Mouse (Mus musculus): Measurements from ENCODE around the gene Galnt17. TPM values are rescaled to one million over a fixed set of nuclear protein-coding genes. Genes with fewer than 3 reads are reported as not detected.

The Galnt17 gene
- 10 to 100 TPM; 26.8 to 28.9 TPM for total RNA-seq (2021)

DNA sequence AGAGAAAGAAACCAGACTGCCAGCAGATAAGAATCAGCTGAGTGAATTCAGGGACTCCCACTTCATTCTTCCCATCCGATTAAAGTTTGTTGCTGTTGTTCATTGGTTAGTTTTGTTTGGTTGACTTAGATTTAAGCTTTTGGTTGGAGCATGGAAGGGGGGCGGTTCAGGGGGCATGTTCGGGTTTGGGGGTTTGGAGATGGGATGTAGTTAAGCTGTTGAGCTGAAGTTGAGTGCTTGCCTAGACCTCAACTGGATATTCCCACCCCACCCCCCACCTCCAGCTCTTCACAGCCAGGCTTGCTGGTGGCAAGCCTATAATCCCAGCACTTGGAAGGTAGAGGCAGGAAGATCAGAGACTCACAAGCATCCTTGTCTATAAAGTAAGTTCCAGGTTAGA, at the start of gene Galnt17:
Gene Galnt17 (minus strand): TSS at position 101 of the 400 bp plus-strand sequence.
- DNase-seq, result no peak

DNA sequence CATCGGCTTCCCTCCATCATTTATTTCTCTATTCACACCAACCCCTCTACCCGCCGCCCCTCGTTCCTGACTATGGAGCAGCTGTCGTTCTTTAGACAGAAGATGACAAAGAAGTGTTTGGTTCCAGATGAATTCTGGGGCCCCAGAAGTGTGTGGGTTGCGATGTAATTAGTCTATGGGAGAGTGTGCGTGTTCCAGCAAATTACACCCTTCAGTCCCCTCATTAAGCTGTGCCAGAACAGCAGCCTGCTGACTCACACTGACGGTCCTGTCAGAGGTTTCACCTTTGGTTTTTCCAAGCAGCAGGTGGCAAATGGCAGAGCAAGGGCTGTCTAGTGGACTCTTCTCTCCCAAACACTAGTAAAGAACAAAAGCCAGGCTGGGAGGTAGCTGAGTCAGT, 26.2 kb upstream of the Galnt17 start:
- DNase-seq, result no peak
- intact Hi-C loops (cut with DNase I), result no loop called here

More for the DNA sequence above, at the start of gene Galnt17:
- intact Hi-C loops (cut with DNase I), result loop anchor here (10.0 kb wide), 3 partner anchors 116 to 1054 kb away; partner anchors contain the start of genes Sbds and Tyw1

DNA sequence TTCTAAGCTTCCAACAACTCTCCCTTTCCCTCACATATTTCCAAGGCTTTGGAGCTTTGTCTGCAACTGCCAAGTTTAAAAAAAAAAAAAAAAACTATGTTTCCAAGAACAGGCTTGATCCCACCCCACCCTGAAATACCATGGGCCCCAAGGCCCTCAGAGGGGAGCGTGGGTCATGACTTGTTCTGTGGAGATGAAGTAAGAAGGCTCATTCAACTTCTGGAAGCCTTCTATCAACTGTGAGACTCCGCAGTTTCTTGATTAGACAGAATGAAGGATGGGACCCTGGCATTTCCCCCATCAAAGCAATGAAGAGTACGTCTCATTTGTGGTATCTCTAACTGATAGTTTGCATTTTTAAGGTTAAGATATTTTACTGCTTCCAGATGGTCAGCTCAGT, 13.0 kb upstream of the Galnt17 start:
- intact Hi-C loops (cut with DNase I), result no loop called here

DNA sequence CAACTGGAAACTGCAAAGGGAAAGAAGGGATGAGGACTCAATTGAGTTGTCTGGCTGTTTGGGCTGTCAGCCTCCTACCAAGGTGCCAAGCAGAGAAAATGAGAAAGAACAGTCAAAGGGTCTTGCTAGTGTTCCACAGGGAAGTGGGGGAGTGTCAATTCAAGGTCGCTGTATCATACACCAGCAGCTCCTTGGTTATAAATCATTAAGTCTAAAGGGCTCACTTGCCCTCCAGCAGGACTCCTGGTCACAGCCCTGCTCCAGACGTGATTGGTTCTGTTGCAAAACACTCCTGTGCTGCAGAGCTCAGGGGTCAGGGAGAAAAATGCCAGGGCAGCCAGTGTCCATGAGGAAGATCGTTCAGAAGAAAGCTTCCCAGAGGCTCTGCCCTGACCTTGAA, 11.3 kb upstream of the Galnt17 start:
- DNase-seq, result no peak
- intact Hi-C loops (cut with DNase I), result no loop called here

More for the DNA sequence above, 13.0 kb upstream of the Galnt17 start:
- no peak for DNase-seq

DNA sequence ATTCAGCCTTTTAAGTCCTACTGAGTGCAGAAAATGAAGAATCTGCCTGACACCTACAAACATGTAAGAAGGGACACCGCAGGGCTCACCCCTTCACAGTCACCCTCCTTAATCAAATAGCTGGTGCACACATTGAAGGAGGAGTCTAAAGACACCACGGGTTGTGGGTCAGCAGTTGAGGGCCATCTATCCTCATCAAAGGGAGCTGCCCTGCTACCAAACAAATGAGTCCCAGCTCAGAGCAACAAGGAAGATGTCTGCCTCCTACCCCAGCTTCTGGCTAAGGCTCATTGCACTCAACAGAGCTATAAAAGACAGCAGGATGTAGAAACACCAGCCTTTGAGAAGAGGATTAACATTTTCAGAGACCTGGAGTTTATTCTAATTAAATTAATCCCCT, 10.8 kb upstream of the Galnt17 start:
- intact Hi-C loops (cut with DNase I), result no loop called here
- DNase-seq, result no peak

DNA sequence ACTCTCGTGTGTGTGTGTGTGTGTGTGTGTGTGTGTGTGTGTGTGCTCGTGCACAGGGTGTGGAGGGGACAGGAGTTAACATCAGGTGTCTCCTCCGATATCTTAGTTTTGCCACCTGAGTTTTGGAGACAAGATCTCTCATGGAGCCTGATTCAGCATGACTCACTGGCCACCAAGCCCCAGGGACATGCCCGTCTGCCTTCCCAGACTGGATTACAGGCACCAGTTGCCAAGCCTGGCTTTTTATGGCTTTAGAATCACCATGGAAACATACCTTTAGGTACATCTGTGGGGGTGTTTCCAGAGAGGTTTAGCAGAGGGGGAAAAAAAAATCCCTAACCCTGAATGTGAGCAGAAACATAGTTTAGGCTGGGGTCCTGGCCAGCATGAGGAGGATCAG, 6.7 kb upstream of the Galnt17 start:
- intact Hi-C loops (cut with DNase I), result no loop called here
- DNase-seq, result peak; percentile 12

DNA sequence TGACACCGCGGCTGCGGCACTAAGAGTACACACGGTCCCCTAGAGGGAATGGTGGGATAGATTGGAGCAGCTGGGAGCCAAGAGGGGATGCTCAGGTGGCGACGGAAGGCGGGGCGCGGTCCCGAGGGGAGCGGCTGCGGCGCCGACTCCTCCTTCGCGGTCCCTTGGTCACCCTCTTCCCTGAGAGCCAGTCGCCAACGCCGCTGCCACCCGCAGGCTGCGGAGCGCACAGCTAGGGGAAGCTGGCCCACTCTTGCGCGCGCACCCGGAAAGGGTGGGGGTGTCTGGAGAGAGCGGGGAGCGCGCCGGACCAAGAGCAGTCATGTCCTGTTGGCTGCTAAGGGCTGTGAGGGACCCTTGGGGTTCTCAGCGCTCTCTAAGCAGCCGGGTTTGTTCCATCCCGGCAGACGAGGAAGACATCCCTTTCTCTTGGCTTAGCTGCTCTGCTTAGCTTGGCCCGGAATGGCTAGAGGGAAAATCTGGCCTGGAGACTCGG, 593 bp downstream of the Galnt17 start:
- DNase-seq, result peak; percentile 90
- intact Hi-C loops (cut with DNase I), result loop anchor here (10.0 kb wide), 3 partner anchors 117 to 1053 kb away; partner anchors contain the start of genes Sbds and Tyw1

DNA sequence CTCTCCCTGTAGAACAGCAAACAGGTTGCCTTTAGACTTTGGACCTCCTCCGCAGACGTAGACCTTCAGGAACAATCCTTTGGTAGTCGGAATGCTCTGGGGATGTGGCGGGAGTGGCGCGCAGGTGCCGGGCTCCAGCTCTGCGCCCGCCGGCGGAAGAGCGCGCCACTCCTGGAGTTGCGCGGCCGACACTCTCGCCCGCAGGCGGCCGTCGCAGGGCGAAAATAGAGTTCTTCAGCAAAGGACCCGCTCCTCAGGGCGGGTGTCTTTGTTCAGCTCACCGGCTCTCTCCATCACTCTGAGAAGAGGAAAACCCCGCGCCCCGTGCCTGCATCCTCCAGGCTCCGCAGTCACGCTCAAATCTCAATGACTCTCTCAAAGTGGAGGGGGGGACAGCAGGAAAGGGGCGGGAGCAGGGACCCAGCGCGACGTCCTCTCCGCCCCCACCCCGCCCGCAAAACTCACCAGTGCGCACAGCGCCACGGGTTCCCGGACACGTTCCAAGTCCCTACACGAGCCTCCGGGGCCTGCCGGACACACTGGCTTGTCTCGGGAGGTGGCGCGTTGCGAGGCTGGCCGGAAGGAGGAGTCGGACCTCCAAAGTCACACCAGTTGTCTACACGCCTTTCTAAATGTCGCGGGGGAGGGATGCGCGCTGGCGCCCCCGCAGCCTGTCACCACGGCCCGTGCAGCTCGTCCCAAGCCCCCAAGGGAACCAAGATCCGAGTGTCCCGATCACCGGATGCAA, 1.2 kb downstream of the Galnt17 start:
- DNase-seq, result peak; percentile 66
- intact Hi-C loops (cut with DNase I), result loop anchor here (10.0 kb wide), 3 partner anchors 118 to 1052 kb away; partner anchors contain the start of genes Sbds and Tyw1

DNA sequence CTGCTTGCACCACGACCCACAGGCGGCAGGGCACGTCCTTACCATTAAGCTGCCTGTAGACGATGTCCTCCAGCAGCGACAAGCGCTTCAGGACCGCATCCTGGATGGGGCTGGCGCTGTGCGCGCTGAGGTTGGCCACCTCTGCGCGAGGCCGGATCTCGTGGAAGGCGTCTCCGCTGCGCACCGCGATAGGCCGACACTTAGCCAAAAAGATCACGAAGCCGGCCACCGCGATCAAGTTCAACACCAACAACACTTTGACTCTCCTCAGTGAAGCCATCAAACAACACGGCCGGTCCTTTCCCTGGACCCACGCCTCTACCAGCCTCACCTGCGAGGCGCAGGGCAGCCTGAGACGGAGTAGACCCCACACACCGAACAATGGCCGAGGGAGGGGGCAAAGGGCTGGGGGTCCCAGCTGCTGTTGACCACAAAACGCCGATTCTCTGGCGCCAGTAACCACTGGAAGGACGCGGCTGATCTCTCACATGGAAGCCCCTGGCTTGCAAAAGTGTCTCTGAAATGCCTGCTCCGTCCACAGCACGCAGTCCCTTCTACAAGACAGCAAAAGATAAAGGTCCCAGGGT, 1.9 kb downstream of the Galnt17 start:
- intact Hi-C loops (cut with DNase I), result loop anchor here (10.0 kb wide), 3 partner anchors 118 to 1052 kb away; partner anchors contain the start of genes Sbds and Tyw1
- DNase-seq, result peak; percentile 11

DNA sequence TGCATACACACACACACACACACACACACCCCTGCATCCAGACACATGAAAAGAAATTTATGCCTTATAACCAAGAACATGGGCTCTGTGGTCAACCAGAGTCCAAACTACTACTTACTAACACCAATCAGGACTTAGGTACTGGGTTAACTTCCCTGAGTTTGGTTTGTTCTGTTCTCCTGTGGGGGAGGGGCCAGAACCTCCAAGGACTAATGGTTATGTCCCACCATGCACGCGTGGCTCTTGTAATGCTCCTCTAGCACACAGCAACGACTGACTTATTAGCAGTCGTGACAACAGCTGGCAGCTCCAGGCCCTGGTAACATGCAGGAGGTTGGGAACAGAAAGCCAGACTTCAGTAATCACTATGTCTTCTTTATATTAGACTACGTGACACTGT, 3.1 kb downstream of the Galnt17 start:
- no peak for DNase-seq
- intact Hi-C loops (cut with DNase I), result loop anchor here (10.0 kb wide), 3 partner anchors 120 to 1050 kb away; partner anchors contain the start of genes Sbds and Tyw1

DNA sequence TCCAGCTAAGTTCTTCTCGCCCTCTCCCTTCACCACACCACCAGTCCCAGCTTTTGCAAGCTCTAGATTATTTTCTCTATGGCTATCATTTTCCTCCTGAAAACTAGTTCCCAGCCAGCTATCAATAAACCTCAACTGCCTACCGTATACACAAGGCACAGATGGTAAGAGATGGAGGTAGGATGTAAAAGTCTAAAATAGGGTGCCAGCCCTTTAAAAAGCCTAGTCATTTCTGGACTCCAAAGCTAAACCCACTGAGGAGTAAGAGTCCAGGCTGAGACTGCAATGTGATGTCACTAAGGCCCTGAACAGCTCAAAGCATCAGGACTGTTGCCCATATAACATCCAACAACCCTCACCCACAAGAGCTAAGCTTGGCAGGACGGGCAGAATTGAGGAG, 6.8 kb downstream of the Galnt17 start:
- intact Hi-C loops (cut with DNase I), result loop anchor here (10.0 kb wide), 3 partner anchors 123 to 1047 kb away; partner anchors contain the start of genes Sbds and Tyw1
- DNase-seq, result no peak

DNA sequence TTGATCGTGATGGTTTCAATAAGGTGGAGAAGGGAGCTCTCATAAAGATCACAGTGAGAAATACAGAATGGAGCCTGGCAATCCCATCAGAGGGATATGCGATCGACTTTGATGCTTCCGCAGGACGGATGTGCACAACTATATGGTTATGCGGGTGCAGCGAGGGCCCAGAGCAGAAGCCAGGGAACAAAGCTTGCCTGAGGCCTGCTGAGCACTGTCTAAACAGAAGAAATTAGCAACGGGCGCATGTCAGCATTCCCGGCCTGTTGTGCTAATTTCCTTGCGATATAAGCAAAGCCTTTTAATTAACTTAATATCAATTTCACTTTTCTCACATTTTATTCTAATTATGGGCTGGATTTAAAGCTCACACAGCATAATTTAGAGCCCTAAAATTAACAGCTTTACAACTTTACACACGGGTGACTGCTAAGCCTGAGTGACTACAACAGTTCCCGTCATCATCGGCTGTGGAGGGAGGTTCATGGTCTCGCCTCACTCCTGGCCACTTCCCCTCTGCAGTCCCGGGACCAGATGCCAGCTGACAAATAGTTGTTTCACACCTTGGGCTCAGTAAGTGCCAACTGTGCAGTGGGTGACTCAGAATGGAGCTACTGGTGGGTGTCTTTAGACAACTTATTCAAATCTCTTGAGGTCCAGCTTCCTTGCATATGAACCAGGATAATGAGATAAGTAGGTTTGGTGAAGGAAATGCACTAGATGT, 14.4 kb downstream of the Galnt17 start:
- no peak for DNase-seq

DNA sequence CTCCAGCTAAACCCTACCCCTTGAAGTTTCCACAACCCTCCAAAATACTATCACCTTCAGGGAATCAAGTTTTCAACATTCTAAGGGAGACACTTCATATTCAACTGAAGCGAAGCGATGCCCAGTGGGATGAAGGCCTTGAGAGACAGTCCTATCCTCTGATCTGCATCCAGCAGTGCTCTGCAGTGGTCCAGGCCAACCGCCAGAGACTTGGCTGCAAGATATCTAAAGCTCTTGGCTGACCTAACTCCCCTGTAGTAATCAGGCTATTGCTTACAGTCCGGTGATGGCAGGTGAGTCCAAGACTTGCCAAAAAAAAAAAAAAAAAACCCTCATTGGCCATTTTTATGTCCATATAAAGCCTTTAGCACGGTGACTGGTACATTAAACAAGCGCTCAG, 21.2 kb downstream of the Galnt17 start:
- no peak for DNase-seq
- intact Hi-C loops (cut with DNase I), result no loop called here

More for the DNA sequence above, 14.4 kb downstream of the Galnt17 start:
- intact Hi-C loops (cut with DNase I), result no loop called here

DNA sequence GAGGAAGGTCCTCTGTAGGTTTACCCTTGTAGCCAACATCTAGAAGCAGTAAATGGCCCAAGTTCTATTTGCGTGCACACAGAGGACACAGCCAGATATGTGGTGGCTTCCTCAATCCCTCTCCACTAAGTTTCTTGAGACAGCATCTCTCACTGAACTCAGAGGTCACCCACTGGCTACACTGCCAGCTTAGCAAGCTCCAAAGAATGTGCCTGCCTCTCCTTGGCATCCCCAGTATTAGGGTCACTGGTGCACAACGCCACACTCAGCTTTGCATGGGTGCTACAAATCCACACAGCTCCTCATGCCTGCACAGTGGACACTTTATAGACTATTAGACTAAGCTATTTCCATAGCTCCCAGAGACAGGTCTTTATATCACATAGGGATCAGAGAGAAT, 21.6 kb downstream of the Galnt17 start:
- intact Hi-C loops (cut with DNase I), result no loop called here
- DNase-seq, result no peak

DNA sequence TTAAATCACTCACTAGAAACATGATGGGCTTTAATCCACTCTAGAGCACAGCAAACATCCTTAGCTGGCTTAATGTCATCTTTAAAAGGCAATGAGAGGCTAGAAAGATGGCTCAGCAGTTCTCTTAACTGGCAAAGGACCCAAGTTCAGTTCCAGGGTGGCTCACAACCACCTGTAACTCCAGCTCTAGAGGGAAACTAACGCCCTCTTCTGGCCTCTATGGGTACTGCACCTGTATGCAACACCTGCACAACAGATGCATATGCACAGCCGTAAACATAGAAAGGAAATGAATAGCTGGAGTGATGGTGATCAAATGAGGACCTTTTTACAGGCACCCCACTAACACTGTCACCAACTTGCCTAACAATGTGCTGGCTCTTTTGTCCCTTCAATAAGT, 27.9 kb downstream of the Galnt17 start:
- intact Hi-C loops (cut with DNase I), result no loop called here
- DNase-seq, result peak; percentile 13

DNA sequence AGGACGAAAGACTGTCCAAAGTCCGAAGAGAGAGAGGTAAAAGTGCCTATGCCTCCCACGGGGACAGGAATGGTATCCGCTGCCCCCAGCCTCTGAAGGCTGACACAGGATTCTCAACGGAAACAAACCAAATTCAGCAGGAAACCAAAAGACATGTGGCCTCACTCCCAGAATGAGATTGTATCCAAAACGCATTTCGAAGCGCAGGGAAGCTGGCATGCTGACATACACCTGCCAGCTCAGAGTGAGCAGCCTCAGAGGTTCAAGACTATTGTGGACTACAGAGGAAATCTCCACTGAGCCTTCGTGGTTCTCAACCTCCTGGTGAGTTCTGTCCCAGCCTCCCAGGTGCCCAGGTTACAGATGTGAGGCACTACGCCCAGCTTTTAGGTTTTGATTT, 29.0 kb downstream of the Galnt17 start:
- intact Hi-C loops (cut with DNase I), result no loop called here
- DNase-seq, result no peak

DNA sequence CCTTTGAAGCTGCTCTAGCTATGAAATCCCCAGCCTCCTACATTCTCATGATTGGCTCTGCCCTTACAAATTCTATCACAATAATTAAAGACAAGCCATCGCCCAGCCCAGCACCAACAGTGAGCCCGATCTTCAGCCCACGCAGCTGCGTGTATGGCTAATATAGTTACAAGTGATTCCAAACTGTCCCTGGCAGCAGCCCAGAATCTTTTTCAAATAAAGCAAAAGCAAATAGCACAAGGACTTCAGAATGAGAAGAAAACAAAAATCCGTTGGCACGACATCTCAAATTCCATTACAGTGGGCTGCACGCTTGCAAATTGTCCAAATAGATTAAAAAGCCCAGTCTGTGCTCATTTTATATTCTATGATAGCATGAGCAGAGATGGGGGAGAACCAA, 31.1 kb downstream of the Galnt17 start:
- intact Hi-C loops (cut with DNase I), result no loop called here

DNA sequence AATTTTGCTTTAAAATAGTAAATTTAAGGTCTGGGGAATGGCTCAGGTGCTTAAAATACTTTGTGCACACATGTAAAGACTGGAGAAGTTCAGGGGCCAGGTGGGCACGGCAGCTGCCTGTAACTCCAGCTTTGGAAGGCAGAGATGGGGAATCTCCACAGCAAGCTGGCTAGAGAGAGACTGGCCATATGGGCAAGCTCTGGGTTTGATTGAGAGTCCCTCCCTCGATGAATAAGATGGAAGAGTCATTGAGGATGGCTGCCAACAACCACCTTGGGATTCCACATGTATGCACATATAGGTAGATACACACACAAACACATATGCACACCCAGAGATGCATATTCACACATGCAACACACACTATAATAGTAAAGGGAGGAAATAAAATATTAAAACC, 42.0 kb downstream of the Galnt17 start:
- peak; percentile 6 for DNase-seq
- intact Hi-C loops (cut with DNase I), result no loop called here

More for the DNA sequence above, 31.1 kb downstream of the Galnt17 start:
- DNase-seq, result peak; percentile 11

DNA sequence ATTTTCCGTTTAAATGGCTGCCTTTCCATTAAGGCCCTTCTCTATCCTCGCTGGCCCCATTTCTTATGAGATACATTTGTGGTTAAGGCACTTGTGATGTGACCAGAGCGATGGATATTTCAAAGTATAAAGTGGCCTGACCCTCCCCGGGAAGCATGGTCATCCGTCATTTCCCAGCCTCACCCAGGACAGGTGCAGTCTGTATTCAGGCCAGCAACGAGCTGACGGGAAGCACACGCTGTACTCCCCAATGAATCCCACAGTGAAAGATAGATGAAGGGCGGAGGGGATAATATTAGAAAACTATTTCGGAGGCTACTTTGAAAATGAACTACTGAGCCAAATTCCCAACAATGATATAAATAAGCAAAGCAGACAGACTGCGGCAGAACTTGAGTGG, 44.2 kb downstream of the Galnt17 start:
- no peak for DNase-seq
- intact Hi-C loops (cut with DNase I), result no loop called here

DNA sequence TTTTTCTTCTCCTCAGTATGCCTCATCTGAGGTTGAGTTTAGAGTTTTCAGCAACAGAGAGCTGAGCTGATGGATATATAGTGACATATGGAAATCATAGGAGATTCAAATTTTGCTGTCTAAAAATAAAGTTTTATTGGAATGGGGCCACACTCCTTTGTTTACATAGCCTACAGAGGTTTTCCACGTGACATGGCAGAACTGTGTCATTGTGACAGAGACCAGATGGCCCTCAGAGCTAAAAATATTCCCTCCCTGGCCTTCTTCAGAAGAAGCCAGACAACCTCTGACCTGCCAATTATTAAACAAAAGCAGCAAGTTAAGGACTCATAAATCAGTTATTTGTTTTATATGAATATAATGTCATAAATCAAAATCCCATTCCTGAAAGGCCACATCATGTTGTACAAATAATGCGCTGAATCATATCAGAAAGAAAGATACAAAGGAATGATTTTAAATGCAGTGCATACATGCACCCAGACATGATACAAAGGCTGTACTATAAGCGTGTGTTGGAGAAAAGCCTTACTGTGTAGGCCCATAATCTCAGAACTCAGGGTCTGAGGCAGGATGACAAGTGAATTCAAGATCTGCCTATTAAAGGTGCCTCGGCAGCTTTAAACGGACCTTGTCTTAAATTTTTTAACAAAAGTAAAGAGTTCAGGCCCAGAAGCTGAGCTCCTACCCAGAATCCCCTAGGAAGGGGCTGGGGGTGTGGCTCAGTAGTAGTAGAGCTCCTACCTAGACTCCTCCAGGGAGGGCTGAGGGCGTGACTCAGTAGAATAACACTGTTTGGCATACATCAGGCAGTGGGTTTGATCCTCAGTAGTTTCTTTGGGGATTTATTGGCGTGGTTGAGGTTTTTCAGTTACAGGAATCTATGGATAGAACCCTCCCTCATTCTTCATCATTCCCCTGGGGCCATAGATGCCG, 57.3 kb downstream of the Galnt17 start:
- no peak for DNase-seq
- intact Hi-C loops (cut with DNase I), result no loop called here
